Mouse (Mus musculus) heart, postnatal 0 days (tissue): ENCODE results near the gene Alg3.

Experiments used
- CTCF ChIP-seq: IDR thresholded peaks from 2 replicates; pipeline ENCODE4 v1.5.1; 2016; ENCODE audit warnings: antibody characterized with exemption, control low read depth, low read depth
- EP300 ChIP-seq: IDR thresholded peaks from 2 replicates; pipeline ENCODE4 v1.6.1; 2016; ENCODE audit warnings: antibody characterized with exemption, low read depth

DNA sequence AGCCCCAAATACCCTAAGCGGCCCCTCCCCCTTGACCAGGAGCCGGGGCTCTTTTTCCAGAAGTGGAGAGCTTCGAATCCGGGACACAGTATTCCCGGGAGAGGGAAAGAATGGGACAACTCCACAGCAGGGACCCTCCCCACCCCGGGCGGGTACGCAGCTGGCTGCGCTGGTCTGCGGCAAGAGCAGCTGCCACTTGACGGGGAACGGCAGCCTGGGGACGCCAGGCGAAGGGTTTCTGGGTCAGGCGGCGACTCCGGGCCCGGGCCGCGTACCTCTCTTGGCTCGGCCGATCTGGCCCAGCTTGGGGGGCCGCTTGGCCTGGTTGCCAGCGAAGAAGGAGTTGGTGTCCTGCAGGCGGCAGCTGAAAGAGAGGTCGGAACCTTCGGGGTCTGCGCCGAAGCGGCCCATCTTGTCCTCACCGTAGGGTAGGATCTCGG is 9.2 kb upstream of the Alg3 start:
- TF ChIP-seq CTCF (no peak), EP300 (no peak)
